Mouse (Mus musculus) heart, postnatal 14 days (tissue): ENCODE measurements around the gene Crybb1. TPM values are rescaled to one million over a fixed set of nuclear protein-coding genes. Genes with fewer than 3 reads are reported as not detected.

Experiments
- DNase-seq, 2 experiments: peaks; one replicate each; pipeline ENCODE4 v3.0.0; 2021 to 2022
- intact Hi-C: fragments of 180-260 bp; cut with DNase I; formaldehyde crosslinking; loops from one replicate; pipeline ENCODE4 v1.15.1; 2025
- long read RNA-seq, 2 experiments: library from polyadenylated mRNA; stranded (forward); transcript quantifications; one replicate each; pipeline ENCODE4 v2.0.0; 2021
- total RNA-seq, 2 experiments: library from RNA; stranded (reverse); gene quantifications; 2 replicates each; pipeline ENCODE4 v1.2.3; 2021

Gene Crybb1
- 1 to 10 TPM; 1.4 to 1.9 TPM for total RNA-seq
- long read RNA-seq, experiment 1, partial matches to known transcripts, result 0 of 2 reads
- long read RNA-seq, experiment 1, other reads (novel, unspliced or antisense), result 0 of 2 reads
- long read RNA-seq, experiment 2, result 0 reads

- intact Hi-C loops, result no loop called here
- peak; percentile 78 to 83 for DNase-seq
Observed at GRCm38 (mm10) chr5:112255426-112255825, at the start of gene Crybb1. Gene Crybb1, plus strand, starts transcription at chr5:112255815.

- no peak for DNase-seq
- intact Hi-C loops, result no loop called here
Observed at GRCm38 (mm10) chr5:112206543-112207255, 48.9 kb upstream of the Crybb1 start.

- intact Hi-C loops, result no loop called here
- no peak for DNase-seq
Observed at GRCm38 (mm10) chr5:112208321-112208720, 47.3 kb upstream of the Crybb1 start.

- DNase-seq, result peak; percentile 70 to 74
- intact Hi-C loops, result no loop called here
Observed at GRCm38 (mm10) chr5:112210104-112210503, 45.5 kb upstream of the Crybb1 start.

- intact Hi-C loops, result no loop called here
- no peak for DNase-seq
Observed at GRCm38 (mm10) chr5:112211911-112212310, 43.7 kb upstream of the Crybb1 start.

- no peak for DNase-seq
- intact Hi-C loops, result no loop called here
Observed at GRCm38 (mm10) chr5:112212711-112213264, 42.8 kb upstream of the Crybb1 start.

- no peak for DNase-seq
- intact Hi-C loops, result no loop called here
Observed at GRCm38 (mm10) chr5:112213331-112214240, 42.0 kb upstream of the Crybb1 start.

- intact Hi-C loops, result no loop called here
- peak; percentile 65 to 73 for DNase-seq
Observed at GRCm38 (mm10) chr5:112214419-112214818, 41.2 kb upstream of the Crybb1 start.

- no peak for DNase-seq
- intact Hi-C loops, result no loop called here
Observed at GRCm38 (mm10) chr5:112215291-112215751, 40.3 kb upstream of the Crybb1 start.

GRCm38 (mm10) chr5:112215801-112216251 is 39.8 kb upstream of the Crybb1 start:
- intact Hi-C loops, result loop anchor here (2.0 kb wide), 1 partner anchor 213 kb away; no protein-coding TSS in a partner anchor
- DNase-seq, result no peak

- intact Hi-C loops, result loop anchor here (2.0 kb wide), 1 partner anchor 212 kb away; no protein-coding TSS in a partner anchor
- no peak for DNase-seq
Observed at GRCm38 (mm10) chr5:112216335-112216734, 39.3 kb upstream of the Crybb1 start.

GRCm38 (mm10) chr5:112217031-112217430 is 38.6 kb upstream of the Crybb1 start:
- intact Hi-C loops, result loop anchor here (2.0 kb wide), 1 partner anchor 212 kb away; no protein-coding TSS in a partner anchor
- DNase-seq, result no peak

- DNase-seq, result no peak
- intact Hi-C loops, result no loop called here
Observed at GRCm38 (mm10) chr5:112218679-112219078, 36.9 kb upstream of the Crybb1 start.

GRCm38 (mm10) chr5:112219398-112219797 is 36.2 kb upstream of the Crybb1 start:
- DNase-seq, result no peak
- intact Hi-C loops, result no loop called here

- intact Hi-C loops, result no loop called here
- no peak for DNase-seq
Observed at GRCm38 (mm10) chr5:112220203-112220602, 35.4 kb upstream of the Crybb1 start.

- intact Hi-C loops, result no loop called here
- DNase-seq, result no peak
Observed at GRCm38 (mm10) chr5:112225591-112225990, 30.0 kb upstream of the Crybb1 start.

GRCm38 (mm10) chr5:112227354-112227753 is 28.3 kb upstream of the Crybb1 start:
- DNase-seq, result no peak
- intact Hi-C loops, result no loop called here

- DNase-seq, result no peak
- intact Hi-C loops, result no loop called here
Observed at GRCm38 (mm10) chr5:112227898-112228239, 27.7 kb upstream of the Crybb1 start.

GRCm38 (mm10) chr5:112228240-112229076 is 27.2 kb upstream of the Crybb1 start:
- DNase-seq, result no peak
- intact Hi-C loops, result no loop called here

GRCm38 (mm10) chr5:112235806-112236205 is 19.8 kb upstream of the Crybb1 start:
- DNase-seq, result no peak
- intact Hi-C loops, result no loop called here
